Mouse (Mus musculus): ENCODE measurements around the gene Sema3b. TPM values are rescaled to one million over a fixed set of nuclear protein-coding genes. Genes with fewer than 3 reads are reported as not detected.

Sema3b gene
- total RNA-seq, 2 experiments from 2014 or later = not detected

DNA sequence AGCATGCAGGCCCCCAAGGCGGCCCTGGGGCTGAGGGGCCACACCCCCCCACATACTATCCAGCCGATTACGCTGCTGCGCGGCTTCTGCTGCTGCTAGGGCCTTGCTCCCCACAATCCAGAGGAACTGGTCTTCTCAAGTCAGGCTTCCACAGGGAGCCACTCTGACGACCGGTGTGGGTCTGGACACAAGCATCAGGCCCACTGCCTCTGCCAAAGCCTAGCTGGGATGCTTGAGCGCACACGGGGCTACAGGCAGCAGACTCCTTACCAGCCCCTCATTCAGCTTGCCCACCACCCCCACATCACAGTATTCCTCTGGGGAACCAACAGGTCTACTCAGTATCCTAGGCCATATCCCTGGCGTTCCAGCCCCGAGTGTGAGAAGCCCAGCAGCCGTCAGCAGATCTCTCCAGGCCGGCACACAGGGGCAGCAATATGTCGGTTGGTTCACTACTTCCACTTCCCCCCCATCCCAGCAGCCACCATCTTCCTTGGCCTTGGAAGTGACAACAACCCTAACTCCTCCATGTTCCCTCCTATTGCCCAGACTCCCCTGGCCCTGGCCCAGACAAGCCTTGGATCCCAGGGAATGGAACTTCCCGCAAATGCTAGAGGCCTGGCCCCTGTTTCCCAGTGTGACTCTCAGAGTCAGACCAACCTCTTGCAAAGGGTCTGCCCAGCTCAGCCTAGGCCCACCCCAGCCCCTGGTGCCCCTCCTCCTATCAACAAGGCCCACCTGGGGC is 24.8 kb upstream of the Sema3b start:
- peak; percentile 1; the same call in 1 of the 2 replicates for ATAC-seq (replicated peaks; ENCODE audit: poor library complexity)

DNA sequence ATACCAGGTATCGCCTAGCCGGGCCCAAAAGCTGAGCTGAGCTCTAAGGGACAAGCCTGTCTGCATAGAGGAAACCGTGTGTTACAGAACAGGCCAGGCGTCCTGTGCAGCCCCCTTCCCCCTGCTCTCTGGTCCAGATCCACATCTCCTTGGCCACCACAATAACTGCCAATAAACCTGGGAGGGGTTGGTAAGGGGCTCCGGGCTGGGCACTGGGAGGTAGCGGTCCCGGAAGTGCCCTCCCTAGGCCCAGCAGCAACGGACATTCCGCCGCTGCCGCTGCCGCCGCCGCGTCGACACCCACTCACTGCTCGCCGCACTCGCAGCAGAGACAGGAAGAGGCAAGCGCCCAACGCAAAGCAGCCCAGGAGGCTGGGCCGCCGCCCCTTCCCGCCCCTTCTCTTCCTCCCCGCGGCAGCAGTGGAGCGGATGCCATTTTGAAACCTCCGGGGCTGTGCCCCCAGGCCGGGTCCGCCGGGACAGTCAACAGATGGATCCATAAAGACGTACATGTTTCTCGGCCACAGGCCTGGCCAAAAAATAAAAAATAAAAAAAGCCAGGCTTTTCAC is 24.1 kb upstream of the Sema3b start:
- ATAC-seq (replicated peaks; ENCODE audit: poor library complexity) = peak; percentile 56

DNA sequence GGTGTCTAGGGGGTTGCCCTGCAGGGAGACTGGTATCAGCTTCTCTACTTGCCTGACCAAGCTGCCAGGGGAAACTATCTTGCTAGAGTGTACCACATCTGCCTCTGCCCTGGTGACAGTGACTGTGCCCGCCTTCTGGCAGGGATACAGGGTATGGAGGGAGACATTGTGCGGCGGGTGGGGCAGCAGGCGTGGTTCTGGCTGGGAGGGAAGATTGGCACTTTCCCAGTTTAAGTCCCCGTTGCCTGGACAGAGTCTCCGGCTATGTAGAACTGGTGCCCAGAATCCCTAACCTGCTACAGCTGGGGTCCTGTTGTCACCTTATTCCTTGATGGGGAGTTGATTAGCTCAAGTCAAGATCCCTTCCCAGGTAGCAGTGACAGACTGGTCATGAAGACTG is 23.4 kb upstream of the Sema3b start:
- ATAC-seq (replicated peaks; ENCODE audit: poor library complexity) = peak; percentile 56

DNA sequence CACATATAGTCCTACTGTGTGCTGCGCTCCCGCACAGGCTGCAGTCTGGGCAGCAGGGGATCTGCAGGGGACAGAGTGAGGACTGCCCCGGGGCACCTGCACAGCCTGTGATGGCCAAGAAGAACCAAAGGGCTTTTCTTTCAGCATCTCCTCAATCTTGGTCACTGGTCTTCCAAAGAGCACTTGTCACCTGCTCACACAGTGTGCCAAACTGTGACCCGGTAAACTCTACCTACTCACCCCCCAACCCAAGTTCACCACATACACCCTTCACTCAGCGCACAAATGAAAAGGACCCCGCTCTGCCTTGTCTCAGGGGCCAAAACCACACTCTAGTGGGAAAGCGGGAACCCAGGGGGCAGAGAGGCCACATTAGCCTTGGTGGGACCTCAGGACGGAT is 22.8 kb upstream of the Sema3b start:
- ATAC-seq (replicated peaks; ENCODE audit: poor library complexity) = no peak

DNA sequence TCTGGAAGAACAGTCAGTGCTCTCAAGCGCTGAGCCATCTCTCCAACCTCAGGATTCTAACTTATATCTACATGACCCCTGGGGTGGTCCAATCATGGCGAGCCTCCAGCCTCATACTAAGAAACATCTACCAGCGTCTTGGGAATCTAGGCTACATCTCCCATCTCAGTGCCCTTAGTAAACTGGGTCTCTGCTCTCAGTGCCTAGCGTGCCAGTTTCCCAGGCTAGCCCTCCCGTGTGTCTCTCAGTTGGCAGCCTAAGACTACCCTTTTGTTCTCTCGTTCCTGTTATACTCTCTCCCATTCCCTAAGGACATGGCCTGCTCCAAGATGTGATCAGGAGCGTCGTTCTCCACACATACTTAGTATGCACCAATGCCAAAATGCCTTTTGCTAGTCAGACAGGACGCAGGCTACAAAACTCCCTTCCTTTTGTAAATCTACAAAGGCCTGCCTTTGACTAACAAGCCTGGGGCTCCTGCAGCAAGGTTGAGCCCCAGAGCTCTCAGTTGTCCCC is 22.3 kb upstream of the Sema3b start:
- ATAC-seq (replicated peaks; ENCODE audit: poor library complexity) = no peak

DNA sequence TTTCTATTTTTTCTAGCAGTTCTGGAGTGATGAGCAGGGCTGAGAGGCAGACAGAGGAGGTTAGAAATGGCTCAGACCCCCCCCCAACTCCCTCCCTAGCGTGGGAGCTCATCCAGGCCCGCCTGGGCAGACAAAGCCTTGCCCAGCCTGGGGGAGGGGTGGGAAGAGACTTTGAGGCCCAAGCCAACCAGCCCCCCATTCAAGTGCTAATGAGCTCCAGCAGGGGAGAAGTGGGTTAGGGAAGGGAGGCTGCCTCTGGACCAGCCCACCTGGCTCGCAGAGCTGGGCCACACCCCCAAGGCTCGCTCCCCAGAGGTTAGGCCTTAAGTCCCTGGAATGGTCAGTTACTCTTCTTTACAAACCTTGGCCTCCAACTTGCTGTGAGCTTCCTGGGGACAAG is 21.5 kb upstream of the Sema3b start:
- ATAC-seq (replicated peaks; ENCODE audit: poor library complexity) = no peak

DNA sequence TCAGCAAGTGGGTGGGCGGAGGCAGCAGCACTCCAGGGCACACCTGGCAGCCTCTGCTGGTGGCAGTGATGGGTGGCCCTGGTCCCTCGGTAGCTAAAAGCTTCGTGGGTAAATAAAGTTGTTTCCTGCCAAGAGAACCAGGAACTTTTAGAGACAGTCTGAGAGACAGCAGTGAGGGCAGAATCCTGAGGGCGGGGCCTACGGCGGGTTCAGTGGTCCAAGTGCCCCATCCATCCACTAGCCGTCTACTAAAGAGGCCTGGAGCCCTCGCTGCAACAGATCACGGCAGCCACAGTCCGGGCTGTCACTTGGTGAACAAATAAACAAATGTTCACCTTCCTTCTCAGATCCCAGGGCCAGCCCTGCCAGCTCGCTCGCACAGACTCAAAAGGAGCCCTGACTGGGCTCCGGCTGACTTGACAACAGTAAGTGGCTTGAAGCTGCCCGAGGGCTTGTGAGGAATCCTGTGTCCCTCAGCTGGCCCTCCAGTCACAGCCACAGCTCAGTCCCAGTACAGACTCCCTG is 20.9 kb upstream of the Sema3b start:
- ATAC-seq (replicated peaks; ENCODE audit: poor library complexity) = no peak

DNA sequence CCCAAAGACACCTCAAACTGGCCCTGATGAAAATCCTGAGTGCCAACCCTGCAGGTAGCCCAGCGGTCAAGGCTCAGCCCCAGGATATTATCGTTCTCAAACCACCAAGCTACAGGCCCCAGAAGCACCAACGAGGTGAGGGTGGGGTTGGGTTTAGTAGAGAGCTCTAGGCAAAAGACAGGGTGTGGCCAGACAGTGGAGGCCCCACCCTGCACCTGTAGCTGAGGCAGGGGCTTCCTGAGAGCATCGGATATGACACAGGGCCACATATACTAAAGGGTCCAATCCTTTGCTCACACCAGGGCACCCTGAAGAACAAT is 20.3 kb upstream of the Sema3b start:
- ATAC-seq (replicated peaks; ENCODE audit: poor library complexity) = no peak

DNA sequence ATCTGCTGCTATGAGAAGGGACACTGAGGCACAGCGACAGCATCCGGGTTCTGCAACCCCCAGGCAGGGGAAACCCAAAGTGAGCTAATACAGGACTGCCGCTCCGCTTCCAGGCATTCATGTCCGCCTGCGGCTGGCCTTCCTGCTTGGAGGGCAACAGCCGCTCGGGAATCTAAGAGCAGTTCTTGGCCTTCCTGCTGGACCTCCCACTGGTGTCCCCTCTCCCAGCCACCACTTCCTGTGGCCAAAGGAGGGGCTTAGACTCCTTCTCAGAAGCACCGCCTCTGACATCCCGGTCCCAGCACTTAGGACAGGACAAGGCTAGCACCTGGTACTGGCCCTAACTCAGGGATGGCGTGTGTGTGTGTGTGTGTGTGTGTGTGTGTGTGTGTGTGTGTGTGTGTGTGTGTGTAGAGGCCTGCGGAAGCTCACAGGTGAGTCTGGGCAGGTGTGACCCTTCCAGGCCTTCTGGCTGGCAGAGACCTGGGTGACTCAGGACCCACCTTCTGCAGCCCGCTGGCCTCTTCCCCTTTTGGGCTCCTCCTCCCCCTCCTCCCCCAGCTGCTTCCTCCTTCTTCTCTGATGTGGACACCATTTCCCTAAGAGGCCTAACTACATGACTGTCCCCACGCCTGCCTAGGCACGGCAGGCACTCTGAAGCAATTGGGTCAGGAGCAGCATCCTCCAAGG is 19.8 kb upstream of the Sema3b start:
- ATAC-seq (replicated peaks; ENCODE audit: poor library complexity) = peak; percentile 49

DNA sequence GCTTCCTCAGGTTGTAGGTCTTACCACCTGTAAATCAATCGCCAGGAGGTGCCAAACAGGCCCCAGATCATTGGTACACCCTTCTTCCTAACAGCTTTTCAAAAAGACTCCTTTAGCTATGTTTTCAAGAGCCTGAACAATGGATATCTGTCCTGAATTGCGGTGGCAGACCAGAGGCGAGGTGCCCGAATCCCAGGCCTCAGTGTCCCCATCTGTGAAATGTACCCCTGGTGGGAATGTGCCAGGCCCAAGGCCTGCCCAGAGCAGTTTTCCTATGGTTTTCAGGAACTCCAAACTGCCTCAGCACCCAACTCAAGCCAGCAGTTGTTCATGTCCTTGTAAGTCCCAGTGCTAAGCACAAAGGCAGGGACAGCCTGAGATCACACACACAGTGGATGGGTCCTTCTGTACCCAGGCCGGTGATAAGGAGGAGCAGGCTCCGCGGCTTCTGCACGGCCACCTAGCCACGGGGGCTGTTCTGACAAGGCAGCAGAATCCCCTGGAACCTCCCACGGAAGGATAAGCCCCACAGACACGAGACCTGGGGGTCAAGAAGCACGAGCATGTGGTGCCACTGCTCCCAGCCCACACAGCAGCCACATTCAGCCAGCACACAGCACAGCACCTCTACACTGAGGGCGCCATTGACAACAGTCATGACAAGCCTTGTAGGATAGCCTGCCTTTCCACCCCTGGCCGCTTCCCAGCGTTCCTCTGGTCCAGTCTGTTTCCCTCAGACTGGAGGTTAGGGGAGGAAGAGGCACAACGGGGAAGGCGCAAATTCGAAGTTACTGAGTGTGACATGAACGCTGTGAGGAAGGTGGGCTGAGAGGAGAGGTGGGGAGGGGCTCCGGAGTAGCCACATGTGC is 18.6 kb upstream of the Sema3b start:
- ATAC-seq (replicated peaks; ENCODE audit: poor library complexity) = no peak

DNA sequence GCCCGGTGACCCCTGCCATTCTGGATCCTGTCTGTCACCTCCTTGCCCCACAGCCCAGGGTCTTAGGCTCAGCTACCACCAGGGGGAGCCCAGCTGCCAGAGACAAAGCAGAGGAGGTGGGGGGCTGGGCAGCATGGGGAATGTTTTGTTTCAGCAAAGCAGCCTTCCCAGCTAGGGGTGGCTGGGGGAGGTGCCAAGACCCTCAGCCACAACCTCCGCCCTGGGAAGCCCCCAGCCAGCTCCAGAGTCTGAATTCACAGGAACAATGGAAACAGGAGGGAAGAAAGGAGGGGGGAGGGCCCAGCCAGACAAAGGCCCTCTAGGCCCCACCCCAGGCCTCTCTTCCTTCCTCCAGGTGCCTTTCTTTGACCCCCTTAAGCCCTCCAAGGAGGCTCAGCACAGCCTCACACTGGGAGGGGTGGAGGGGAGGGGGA is 17.8 kb upstream of the Sema3b start:
- ATAC-seq (replicated peaks; ENCODE audit: poor library complexity) = peak; percentile 59

DNA sequence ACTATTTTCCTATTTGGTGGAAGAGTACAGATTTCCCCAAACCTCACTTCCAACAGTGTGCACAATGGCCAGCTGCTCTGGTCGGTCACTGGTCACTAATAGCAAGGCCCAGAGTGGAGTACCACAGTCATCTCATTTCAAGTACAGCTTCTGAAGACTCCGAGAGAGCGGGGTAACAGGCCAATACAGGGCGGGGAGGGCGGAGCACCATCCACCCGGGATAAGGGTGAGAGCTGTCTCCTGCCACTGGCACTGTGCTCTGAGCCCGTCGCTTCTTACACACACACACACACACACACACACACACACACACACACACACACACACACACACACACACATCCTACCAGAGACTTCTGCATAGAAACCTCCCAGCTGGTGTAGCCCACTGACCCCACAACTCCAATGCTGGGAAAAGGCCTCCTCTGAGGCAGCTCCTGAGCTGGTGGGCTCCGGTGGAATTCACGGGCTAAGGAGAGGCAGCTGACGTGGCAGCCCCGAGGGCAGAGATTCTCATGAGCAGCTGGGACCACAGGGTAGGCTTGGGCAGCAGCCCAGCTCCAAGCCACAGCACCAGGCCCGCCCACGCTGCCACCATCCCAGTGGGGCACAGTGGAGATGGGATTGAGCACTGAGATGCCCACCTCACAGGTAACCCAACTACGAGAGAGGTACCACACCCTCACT is 17.3 kb upstream of the Sema3b start:
- no peak; the same call in 1 of the 2 replicates for ATAC-seq (replicated peaks; ENCODE audit: poor library complexity)

DNA sequence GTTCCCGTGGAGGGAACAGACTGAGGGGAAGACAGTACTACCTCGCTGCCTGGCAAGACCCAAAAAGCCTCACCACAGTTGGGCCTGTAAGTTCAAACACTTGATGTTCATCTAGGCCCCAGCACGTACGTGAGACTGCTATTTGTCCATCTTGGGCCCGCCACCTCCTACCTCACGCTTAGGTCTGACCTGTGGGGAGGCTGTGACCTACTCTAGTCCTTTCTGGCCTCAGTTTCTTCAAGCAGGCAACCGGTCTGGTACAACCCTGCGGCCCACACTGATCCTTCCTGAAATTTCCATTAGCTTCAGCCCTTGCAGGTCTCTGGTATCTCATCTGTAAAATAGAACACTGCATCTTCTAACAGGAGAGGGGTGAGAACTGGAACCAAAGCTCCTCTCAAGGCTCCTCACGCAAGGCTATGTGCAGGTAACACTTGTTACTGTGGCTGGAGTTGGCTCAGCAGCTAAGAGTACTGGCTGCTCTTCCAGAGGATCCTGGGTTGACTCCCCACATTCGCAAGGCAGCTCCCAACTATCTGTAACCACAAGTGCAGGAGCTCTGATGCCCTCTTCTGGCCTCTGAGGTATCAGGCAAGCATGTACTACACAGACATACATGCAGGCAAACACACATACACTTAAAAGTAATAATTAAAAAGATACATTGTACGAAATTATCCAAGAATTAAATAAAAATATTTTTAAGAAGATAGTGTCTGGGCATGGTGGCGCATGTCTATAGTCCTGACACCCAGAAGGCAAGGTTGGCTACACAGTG is 16.5 kb upstream of the Sema3b start:
- ATAC-seq (replicated peaks; ENCODE audit: poor library complexity) = no peak

DNA sequence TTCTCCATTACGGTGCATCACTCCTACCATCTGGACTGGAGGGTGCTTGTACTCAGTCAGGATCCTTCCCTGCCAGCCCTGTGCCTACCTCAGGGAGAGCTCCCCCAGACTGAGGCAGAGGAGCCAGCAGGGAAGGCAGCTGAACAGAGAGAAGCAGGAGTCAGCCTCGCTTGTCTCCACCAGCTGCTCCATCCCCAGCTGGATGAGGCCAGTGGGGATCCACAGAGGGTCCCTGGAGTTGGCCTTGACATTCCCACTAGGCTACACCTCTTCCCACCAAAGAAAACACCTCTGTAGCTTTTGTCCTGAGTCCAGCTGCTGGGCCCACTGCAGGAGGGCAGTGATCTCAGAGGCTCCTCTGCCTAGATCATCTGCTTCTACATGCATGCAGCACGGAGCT is 15.9 kb upstream of the Sema3b start:
- no peak for ATAC-seq (replicated peaks; ENCODE audit: poor library complexity)

DNA sequence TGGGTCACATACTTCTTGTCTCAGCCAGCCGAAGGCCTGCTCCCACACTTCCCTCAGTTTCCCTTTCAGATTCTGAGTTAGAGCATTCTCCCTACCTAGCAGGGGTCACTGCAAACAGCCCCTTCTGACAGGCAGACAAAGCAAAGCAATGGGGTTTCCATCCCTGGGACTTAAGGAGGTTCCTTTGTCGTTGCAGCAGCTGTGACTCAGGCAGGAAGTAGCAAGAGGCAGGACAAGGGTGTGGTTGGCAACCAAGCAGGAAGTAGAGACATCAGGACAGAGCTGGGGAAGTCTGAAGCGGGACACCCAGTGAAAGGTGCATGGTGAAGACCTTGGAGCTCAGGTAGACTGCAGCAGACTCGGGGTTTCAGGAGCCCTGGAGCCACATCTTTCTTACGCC is 15.5 kb upstream of the Sema3b start:
- peak; percentile 55 for ATAC-seq (replicated peaks; ENCODE audit: poor library complexity)

DNA sequence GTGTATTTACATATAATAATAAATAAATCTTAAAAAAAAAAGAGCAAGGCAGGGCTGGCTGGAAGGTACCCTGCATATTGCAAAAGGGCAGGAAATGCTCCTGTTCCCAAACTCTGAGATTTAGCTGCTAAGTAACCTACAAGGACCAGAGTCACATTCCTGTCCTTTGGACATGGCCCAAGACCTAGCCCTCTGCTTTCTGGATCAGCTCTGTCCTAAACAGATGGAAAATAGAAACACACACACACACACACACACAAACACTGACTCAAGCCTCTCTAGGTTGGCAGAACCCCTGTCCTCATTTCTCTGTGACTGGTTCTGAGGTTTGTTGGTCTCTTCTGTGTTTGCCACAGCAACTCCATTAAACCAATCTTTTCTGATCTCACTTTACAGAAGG is 11.9 kb upstream of the Sema3b start:
- ATAC-seq (replicated peaks; ENCODE audit: poor library complexity) = no peak

DNA sequence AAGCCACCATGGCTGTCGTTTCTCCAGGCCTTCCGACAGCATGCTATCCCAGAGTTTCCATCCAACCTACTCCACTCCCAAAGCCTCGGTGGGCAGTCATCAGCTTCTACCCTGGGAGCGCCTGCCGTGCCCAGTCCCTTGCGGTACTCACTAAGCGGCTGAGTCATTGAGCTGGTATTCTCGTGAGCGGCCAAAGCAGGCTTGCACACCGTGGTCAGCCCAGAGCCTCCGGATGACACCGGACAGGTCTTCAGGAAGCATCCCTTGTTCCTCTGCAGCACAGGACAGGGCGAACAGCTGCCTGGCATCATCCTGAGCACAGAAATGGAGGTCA is 10.5 kb upstream of the Sema3b start:
- no peak for ATAC-seq (replicated peaks; ENCODE audit: poor library complexity)

DNA sequence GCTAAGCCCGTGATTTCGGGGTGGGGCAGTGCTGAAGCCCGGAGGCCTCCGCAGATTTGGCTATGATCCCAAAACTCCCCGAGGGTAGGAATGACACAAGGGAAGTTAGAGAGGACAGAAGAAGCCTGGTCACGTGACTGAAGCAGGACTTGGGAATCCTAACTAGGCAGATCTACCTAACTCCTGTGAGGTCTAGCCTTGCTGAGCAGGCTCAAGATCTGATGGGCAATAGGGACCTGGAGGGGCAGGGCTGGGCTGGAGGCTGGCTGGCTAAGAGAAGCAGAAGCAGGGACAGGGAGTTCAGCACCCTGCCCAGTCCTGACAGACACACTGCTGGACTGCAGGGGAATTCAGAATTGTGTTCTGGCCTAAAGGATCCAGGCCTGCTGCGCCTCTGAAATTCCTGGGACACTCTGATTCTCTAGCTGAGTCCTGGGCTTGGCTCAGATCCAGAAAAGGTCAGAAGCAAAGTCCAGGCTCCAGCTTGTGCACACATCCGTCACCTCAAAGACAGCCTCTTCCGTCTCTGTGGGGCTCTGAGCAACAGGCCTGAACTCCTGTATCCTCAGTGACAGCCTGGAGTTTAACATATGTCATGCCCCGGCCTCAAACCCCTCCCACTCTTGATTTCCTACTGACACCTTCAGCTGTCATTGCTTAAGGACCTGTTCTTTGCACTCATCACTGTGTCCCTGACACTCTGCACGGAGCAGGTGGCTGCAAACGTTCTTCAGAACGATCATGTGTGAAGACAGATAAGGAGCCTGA is 9.9 kb upstream of the Sema3b start:
- ATAC-seq (replicated peaks; ENCODE audit: poor library complexity) = peak; percentile 60

DNA sequence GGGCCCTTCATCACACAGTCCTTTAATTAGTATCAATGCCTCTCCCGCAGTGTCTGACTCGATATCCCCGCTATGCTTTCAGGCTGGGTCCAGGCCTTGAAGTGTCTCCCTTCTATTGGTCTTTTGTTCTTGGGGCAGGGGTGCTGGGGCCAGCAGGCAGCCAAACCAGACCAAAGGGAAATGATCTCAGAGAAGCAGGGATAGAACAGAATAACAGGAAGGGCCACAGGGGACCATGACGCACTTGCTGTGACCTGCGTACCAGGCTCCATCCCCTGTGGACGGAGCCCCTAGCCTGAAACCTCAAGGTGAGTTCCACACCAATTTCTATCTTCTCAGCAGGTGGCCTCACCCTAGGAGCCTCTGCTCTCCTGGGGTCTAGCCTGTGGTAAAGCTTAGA is 9.1 kb upstream of the Sema3b start:
- ATAC-seq (replicated peaks; ENCODE audit: poor library complexity) = no peak
